Mouse (Mus musculus) embryo, embryonic 10 days (tissue): ENCODE results near the gene Tex10.
"Not testable (repeated sequence)": the region's sequence is repeated elsewhere in the genome, so short reads cannot be mapped to it uniquely, and the experiment has no call there.

Experiments used
- DNase-seq: peaks from one replicate; pipeline ENCODE4 v3.0.0-alpha.2; 2015; ENCODE audit warnings: low spot score

Gene Tex10

GRCm38 (mm10) chr4:48472792-48473650, at the start of gene Tex10:
Gene Tex10 (minus strand): TSS chr4:48473459.
- DNase-seq = peak; percentile 97

- DNase-seq = no peak
Measured at GRCm38 (mm10) chr4:48510861-48511260, 37.6 kb upstream of the Tex10 start.

- DNase-seq = no peak
Measured at GRCm38 (mm10) chr4:48492510-48492909, 19.3 kb upstream of the Tex10 start.

GRCm38 (mm10) chr4:48491290-48491743, 18.1 kb upstream of the Tex10 start:
- peak; percentile 82 for DNase-seq

DNA sequence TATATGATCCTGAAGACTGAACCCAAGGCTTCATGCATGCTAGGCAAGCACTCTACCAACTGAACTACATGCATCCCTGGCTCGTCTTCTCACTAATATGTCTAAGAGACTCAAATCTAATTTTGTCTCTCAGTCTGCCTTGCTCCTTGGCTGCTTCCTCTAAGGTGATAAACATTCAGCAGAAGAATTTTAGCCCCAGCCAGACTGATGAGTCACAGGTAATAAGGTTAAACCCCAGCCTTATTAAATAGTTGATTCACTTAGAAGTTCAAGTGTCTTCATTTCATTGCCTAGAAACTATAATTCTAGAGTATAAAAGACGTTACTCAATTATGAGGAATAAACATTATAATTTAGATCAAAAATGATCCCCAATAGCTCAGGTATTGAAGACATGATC, 15.7 kb upstream of the Tex10 start:
- DNase-seq = no peak

DNA sequence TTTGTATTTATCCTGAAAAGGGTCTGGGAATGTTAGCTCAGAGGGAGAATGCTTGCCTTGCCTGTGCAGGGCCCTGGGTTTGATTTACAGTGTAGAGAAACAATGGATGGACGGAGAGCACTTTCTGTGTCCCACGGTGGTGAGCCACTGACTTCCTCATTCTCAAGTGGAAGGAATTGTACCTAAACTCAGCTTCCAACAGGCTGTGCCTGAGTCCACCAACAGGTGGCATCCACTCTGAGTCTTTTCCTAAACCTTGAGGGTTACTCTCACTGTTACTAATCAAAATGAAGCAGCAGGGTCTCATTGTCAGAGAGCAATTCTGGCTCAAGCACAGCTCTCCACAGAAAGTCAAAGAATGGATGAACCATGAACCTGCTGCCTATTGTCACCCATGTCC, 8.0 kb upstream of the Tex10 start:
- DNase-seq = peak; percentile 55

DNA sequence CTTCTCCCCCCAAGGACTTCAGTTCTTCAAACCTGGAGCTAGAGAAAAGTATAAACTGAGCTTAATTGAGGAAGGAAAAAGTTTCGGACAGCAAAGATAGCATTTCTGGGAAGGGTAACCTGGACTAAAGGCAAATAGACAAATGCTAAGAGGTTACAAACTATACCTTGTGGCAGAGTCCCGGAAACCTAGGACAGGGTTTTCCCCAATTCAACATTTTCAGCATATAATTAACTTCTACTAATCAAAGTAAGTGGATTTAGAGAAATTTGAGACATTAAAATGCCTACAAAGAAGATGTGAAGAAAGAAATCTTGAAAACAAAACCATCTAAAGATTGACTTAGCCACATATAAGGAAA, 372 bp upstream of the Tex10 start:
- DNase-seq = no peak

DNA sequence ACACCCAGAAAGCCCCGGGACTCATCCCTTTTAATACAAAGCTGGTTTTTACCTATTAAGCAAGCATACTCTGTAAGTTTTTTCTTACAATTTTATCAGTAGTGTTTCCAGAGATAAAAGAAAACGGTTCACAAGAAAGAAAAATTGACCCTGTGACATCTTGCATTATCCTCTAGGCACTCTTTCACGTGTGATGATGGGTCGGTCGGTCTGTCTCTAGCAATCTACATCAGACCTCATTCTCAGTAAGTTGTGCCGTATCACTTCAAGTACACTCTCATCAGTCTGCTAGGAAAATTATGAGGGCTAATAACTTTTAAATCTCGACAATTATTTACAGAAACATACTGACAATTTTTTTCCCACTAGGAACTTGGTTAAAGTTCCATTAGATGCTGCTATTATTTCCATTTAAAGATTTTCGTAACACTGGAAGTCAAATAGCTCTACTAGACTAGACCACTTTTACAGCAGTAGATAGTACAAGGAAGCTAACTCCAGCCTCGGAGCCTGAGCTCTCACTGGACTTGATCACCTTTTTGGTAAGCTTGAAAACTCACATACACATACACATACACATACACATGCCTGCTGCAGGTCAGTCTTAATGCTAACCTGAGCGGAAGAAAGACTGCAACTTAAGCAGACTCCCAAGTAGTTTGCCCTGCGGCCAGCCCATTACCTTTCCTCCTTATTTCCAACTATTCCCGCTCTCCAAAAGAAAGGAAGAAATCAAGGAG, 1.0 kb downstream of the Tex10 start:
- DNase-seq = no peak

DNA sequence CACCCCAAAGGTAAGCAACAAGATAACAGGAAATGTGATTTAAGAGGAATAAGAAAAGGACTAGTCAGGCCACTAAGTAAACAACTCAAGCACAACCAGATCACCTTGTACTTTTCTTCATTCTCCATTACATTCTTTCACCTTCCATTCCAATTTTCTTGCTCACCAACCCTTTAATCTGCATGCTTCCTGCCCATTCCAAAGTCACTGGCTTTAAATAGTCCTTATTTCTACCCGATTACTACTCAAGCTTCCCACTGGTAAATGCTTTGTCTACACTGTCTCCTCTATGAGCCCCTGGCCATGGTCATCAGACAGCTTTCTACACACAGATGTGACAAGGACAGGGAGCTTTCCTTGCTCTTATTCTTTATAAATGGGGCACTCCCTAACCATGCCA, 2.3 kb downstream of the Tex10 start:
- DNase-seq = no peak

DNA sequence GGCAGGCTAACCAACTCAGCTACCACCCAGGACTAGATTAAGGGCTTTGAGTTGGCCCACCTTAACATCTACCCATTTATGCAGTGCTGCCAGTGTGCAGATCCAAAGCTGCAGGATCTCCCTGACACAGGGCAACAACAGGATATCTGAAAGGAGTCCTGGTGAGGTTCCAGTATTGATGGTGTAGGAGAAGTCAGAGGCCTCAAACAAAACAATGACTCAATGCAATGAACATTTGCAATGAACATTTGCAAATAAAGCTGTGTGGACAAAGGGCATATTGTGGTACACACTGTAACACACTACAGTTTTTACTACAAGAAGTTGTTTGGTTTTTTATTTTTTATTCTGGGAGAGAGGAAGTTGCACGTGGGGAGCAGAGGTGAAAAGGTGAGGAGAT, 12.2 kb downstream of the Tex10 start:
- no peak for DNase-seq

GRCm38 (mm10) chr4:48458436-48458835, 14.8 kb downstream of the Tex10 start:
- no peak for DNase-seq

DNA sequence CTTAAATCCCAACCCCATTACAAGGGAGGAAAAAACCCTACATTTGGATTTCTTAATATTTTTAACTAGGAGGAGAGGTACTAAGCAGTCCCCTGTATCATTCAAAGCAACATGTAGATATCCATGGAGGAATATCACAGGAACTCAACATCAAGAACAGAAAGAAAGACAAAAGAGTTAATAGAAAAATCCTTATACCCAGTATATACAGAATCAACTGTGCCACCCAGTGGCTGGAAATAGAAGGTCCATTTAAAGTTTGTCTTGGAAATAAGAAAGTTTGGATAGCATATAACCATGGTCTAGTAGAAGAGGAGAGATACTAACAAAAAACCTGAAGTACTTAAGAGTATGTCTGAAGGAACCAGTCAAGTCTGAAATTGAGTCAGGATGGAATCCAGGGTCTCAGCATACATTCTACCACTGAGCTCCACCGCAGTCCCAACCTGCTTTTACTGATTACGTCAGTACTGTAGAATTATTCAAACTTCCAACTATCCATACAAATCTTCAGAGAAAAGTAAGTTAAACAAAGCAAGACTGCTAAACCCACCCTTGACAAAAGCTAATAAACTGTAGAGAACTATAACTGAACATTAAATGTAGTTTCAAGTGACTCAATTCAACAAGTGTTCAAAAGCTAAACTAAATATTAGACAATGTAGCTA, 19.0 kb downstream of the Tex10 start:
- no peak for DNase-seq

DNA sequence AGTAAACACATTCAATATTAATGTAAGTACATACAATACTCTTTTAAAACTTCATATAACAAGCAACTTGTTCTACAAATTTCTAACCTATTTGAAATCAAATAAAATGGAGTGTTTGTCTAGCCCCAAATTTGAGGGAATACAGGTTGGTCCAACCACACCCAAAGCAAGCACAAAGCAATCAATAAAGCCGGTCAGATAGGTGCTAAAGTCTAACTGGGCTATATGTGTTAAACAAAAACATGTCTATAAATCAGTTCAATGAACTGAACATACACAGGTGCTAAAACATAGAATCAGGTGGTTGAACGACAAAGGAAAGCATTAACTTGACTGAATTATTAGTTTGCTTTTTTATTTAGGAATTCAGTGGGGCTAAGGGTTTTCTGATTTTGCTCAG, 45.2 kb downstream of the Tex10 start:
- DNase-seq = no peak

DNA sequence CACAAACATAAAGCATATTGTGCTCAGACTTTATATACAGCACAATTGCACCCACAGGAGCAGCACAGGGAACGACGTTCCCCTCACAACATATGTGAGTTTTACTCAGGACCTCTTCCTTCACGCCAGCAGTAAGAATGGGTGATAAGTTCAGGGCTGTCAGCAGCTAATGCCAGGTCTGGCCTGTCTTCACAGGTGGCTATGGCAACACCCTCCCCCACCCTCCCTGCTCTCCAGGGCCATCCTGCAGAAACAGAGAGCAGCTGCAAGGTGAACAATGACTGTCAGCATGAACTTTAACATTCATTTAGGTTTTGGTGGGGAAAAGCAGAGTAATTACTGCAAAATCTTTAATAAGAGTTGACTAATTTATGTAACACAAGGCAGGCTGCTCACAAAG, 45.8 kb downstream of the Tex10 start:
- no peak for DNase-seq

DNA sequence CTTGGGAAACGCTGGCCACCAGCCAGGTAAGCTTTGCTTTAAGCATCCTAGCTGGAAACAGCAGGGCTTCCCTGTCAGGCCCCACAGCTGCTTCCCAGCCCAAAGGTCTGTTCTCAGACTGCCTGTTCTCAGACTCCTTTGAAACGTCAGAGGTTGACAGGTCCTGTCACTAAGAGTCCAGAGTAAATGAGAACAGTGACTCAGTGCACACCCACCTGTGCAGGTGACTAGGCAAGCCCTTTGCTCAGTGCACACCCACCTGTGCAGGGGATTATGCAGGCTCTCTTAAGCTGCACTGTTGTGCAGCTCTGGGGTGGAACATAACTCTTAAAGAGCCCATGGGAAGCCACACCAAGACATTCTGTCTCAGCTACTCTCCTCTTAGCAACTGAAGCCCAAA, 49.5 kb downstream of the Tex10 start:
- DNase-seq = no peak

- DNase-seq = no peak
Measured at GRCm38 (mm10) chr4:48422633-48423032, 50.6 kb downstream of the Tex10 start.

GRCm38 (mm10) chr4:48418831-48419468, 54.3 kb downstream of the Tex10 start:
- DNase-seq = no peak

DNA sequence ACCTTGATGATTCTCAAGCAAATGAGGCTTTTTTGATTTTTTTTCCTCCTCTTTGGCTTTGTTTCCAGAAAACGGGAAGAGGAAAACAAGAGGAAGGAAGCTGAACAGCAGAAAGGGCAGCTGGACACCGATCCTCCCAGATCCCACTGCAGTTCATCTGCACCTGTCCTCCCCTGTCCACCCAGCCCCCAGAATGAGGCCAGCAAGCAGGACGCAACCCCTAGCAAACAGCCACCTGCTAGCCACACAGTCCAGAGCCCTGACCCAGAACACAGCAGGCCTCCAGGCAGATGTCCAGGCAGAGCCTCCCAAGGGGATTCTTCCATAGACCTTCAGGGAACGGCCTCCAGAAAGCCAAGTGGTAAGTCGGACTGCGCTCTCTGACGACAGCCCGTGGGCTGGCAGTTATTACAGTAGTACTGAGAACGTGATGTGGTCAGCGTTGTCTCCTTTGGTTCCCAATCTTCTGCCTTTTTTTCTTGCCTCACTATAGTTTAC, 57.4 kb downstream of the Tex10 start:
- DNase-seq = no peak

DNA sequence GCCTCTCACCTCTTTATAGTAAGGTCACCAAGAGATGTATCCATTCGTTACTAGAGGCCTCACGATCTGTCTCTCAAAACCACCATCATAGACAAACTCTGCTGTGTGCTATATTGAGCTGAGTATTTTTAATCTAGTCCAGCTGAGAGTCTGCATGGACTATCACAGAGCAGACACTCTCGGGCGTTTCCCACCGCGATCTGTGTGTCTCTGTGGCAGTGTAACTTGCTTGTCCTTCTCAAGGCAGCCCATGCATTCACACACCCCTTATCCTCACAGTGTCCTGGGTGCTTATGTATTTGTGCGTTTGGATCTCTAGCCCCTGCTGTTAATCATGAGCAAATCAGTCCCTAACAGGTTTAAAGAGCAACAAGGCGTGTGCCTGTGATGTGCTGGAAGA, 59.8 kb downstream of the Tex10 start:
- no peak for DNase-seq

- DNase-seq = peak; percentile 82
Measured at GRCm38 (mm10) chr4:48407350-48408039, 65.8 kb downstream of the Tex10 start.

- not testable (repeated sequence) for DNase-seq
Measured at GRCm38 (mm10) chr4:48405724-48406491, 67.4 kb downstream of the Tex10 start.
